Mouse (Mus musculus): ENCODE measurements at regions not wholly inside any gene's neighbourhood (a gene's known extent, or its start where the extent isn't known, plus 50 kb on each side); places are given as distances from the start of the nearest gene placed in this dataset.

GRCm38 (mm10) chr5:60599460-60600299 is 1208.9 kb upstream of the G6pd2 start:
- DNase-seq = peak in 1 of 2 experiments; percentile 25

- peak in 1 of 2 experiments; percentile 17 for DNase-seq
Observed at GRCm38 (mm10) chr5:60600300-60600648, 1208.3 kb upstream of the G6pd2 start.

- DNase-seq = peak; percentile 3 to 13
Observed at GRCm38 (mm10) chr5:60608943-60609614, 1199.5 kb upstream of the G6pd2 start.
